Mouse (Mus musculus) C2C12 (cell line): Measurements from ENCODE around the gene Insc.

Source experiments
- CEBPB ChIP-seq: IDR thresholded peaks from one replicate; pipeline ENCODE4 v1.6.1; 2011; ENCODE audit warnings: low read depth, mild to moderate bottlenecking, control low read depth, moderate library complexity
- CTCF ChIP-seq: IDR thresholded peaks from one replicate; pipeline ENCODE4 v1.5.1; 2011; ENCODE audit not compliant: control insufficient read depth, insufficient read depth, insufficient read length
- FOSL1 ChIP-seq: IDR thresholded peaks from one replicate; pipeline ENCODE4 v1.8.0; 2011; ENCODE audit warnings: mild to moderate bottlenecking, low read length; ENCODE audit not compliant: poor library complexity, insufficient read depth, severe bottlenecking
- MAX ChIP-seq: IDR thresholded peaks from one replicate; pipeline ENCODE4 v1.6.1; 2011; ENCODE audit warnings: mild to moderate bottlenecking, control low read depth
- MYOD1 ChIP-seq: IDR thresholded peaks from one replicate; pipeline ENCODE4 v1.6.1; 2011; ENCODE audit warnings: low read depth; ENCODE audit not compliant: control insufficient read depth, insufficient read length
- MYOG ChIP-seq: IDR thresholded peaks from one replicate; pipeline ENCODE4 v1.6.1; 2011; ENCODE audit not compliant: control insufficient read depth, insufficient read length; ENCODE audit errors: extremely low read depth
- USF1 ChIP-seq: IDR thresholded peaks from one replicate; pipeline ENCODE4 v1.6.1; 2011; ENCODE audit warnings: low read depth, mild to moderate bottlenecking, control low read depth, moderate library complexity

DNA sequence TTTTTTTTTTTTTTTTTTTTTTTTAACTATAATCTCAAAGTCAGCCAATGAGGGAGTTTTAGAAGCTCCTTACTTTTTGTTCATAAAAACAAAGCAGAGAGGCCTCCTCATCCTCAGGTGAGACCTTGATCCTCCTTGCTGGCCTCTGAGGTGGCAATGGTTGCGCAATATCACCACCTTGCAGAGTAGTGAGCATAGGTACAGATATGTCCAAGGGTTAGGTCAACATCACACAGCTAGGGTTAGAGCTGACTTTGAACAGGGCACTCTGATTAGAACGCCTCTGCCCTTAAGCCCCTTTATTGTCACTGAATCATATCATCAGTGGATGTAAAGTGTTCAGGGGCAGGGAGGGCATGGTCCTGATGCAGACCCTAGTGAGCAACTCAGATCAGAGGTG, 131.1 kb downstream of the Insc start:
- TF ChIP-seq CTCF (no peak), CEBPB (no peak), MYOG (no peak), FOSL1 (no peak), USF1 (no peak), MAX (no peak), MYOD1 (no peak)
